Mouse (Mus musculus): ENCODE results near the gene Rasd1.

- TF ChIP-seq CTCF (IDR thresholded peaks at IDR 0.05; ENCODE audit: low read depth): no peak
- no peak for TF ChIP-seq EP300 (IDR thresholded peaks at IDR 0.05; ENCODE audit: low read depth)
Observed at GRCm38 (mm10) chr11:59966102-59966483, 1.3 kb upstream of the Rasd1 start.

Data from liver, embryonic 14.5 days (tissue).